Mouse (Mus musculus) neural tube, embryonic 12.5 days (tissue): ENCODE measurements around the gene Ankrd33. TPM values are rescaled to one million over a fixed set of nuclear protein-coding genes. Genes with fewer than 3 reads are reported as not detected.

Experiments
- ATAC-seq: fragments of 200-750 bp; cut with Nextera tagmentation; 2 replicates; pipeline ENCODE4 v1.8.0; 2017; ENCODE audit warnings: low read depth, mild to moderate bottlenecking, moderate TSS enrichment, moderate library complexity; ENCODE audit not compliant: low FRiP score
- H3K27ac ChIP-seq: fragments of 300-500 bp; sonication (generic); 2 replicates; pipeline ENCODE4 v1.5.1; 2016
- H3K27me3 ChIP-seq: fragments of 300-500 bp; sonication (generic); replicated peaks from 2 replicates; pipeline ENCODE4 v1.6.1; 2016; ENCODE audit warnings: mild to moderate bottlenecking
- H3K36me3 ChIP-seq: fragments of 300-500 bp; sonication (generic); 2 replicates; pipeline ENCODE4 v1.6.1; 2016; ENCODE audit warnings: mild to moderate bottlenecking
- H3K4me1 ChIP-seq: fragments of 300-500 bp; sonication (generic); 2 replicates; pipeline ENCODE4 v1.6.1; 2016
- H3K4me2 ChIP-seq: fragments of 300-500 bp; sonication (generic); replicated peaks from 2 replicates; pipeline ENCODE4 v1.6.1; 2016; ENCODE audit warnings: mild to moderate bottlenecking
- H3K4me3 ChIP-seq: fragments of 300-500 bp; sonication (generic); 2 replicates; pipeline ENCODE4 v1.5.1; 2016
- H3K9ac ChIP-seq: fragments of 300-500 bp; sonication (generic); 2 replicates; pipeline ENCODE4 v1.6.1; 2016; ENCODE audit warnings: mild to moderate bottlenecking
- H3K9me3 ChIP-seq: fragments of 300-500 bp; sonication (generic); 2 replicates; pipeline ENCODE4 v1.6.1; 2016; ENCODE audit warnings: mild to moderate bottlenecking
- WGBS: fragments of 180-500 bp; shearing (Covaris S2); methylation state at CpG from one replicate; pipeline ENCODE4 v1.1.7; 2016; 5-methylcytosine and 5-hydroxymethylcytosine counted together
- polyA plus RNA-seq: library from polyadenylated mRNA; unstranded; fragments of >200 nt; fragmentation: Nextera tagmentation; extraction: Ambion mirVana; gene quantifications from 2 replicates; pipeline ENCODE4 v1.2.1, GENCODE M21; 2016

Ankrd33 gene
- polyA plus RNA-seq, 1 experiment from 2014 or later, result not detected

- under 1% methylated on average over 26 of the region's 26 CpGs for WGBS
- Histone ChIP-seq H3K36me3 (no peaks in the 10 kb centered on the region), H3K27me3 (no peaks in the 10 kb centered on the region; the same call in 1 of the 2 replicates), H3K9ac (peak overlapping the region; percentile 98), H3K4me2 (peak overlapping the region; percentile 82), H3K9me3 (no peaks in the 10 kb centered on the region), H3K27ac (peak overlapping the region; percentile 94), H3K4me1 (peaks cover 68% of the 10 kb centered on the region), H3K4me3 (peak overlapping the region; percentile 88)
- ATAC-seq, result peak; percentile 76
Observed at GRCm38 (mm10) chr15:101076071-101077000, 39.2 kb upstream of the Ankrd33 start.

GRCm38 (mm10) chr15:101077001-101077812, 38.3 kb upstream of the Ankrd33 start:
- H3K27me3 ChIP-seq, result no peaks in the 10 kb centered on the region; the same call in 1 of the 2 replicates
- H3K4me2 ChIP-seq, result peak overlapping the region; percentile 82
- under 1% methylated on average over 34 of the region's 34 CpGs for WGBS
- H3K4me3 ChIP-seq, result peak overlapping the region; percentile 88
- H3K9ac ChIP-seq, result peak overlapping the region; percentile 98
- no peaks in the 10 kb centered on the region for H3K9me3 ChIP-seq
- peak overlapping the region; percentile 94 for H3K27ac ChIP-seq
- H3K36me3 ChIP-seq, result no peaks in the 10 kb centered on the region
- peaks cover 67% of the 10 kb centered on the region for H3K4me1 ChIP-seq
- peak; percentile 71 for ATAC-seq

GRCm38 (mm10) chr15:101077813-101078730, 37.5 kb upstream of the Ankrd33 start, which contains the start of gene Fignl2:
Gene Fignl2 (minus strand): TSS chr15:101078567.
- 1% methylated on average over 79 of the region's 96 CpGs for WGBS
- 0 out of 2 replicates have a peak, but pooled peaks have one; percentile 3 for ATAC-seq
- H3K4me1 ChIP-seq, result peaks cover 70% of the 10 kb centered on the region

DNA sequence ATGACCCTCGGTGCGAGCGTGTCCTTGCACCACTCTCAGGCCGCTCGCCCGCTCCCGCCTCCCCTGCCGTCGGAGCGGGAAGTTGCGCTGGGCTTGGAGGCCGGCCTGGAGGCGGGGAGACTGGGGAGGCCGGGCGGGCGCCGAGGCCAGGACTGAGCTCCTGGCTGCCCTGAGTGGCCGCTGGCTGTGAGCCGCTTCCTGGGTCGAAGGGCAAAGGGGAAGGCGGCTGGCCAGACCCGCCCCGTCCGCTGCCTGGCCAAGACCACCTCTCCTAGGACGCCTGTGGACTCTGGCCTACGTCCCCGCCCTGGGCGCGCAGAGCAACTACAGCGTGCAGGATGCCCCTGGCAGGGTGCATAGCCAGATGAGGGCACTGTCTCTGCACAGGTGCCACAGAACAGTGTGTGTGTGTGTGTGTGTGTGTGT, 36.8 kb upstream of the Ankrd33 start:
- 1% methylated on average over 30 of the region's 30 CpGs for WGBS
- no peak for ATAC-seq

More at GRCm38 (mm10) chr15:101077813-101078730, 37.5 kb upstream of the Ankrd33 start, which contains the start of gene Fignl2:
- no peaks in the 10 kb centered on the region for H3K36me3 ChIP-seq
- peak within 1 kb of the TSS; percentile 88 for H3K4me3 ChIP-seq
- no peaks in the 10 kb centered on the region; the same call in 1 of the 2 replicates for H3K27me3 ChIP-seq
- H3K27ac ChIP-seq, result peak within 1 kb of the TSS; percentile 94
- H3K9me3 ChIP-seq, result no peaks in the 10 kb centered on the region
- peak within 1 kb of the TSS; percentile 82 for H3K4me2 ChIP-seq
- peak within 1 kb of the TSS; percentile 98 for H3K9ac ChIP-seq

DNA sequence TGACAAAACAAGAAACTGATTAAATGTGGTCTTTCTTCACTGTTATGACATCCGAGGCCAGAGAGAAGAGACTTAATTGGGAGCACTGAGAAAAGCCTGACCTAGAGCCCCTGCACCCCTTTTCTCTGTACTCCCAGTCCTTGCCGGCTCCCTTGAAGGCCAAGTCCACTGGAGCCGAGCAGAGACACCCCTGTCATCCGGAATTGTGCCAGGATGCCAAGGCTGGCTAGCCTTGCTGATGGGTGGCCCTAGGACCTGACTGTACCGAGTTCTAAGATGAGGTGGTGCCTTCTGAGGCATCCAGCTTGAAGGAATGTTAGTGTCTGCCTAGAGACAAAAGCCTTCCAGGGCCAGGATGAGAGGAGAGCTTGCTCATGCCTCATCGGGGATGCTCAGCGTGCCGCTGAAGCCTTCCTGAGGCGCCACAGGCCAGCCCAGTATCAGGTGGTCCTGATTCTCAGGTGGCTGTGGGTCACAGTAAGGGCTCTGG, 35.5 kb upstream of the Ankrd33 start:
- no peak for ATAC-seq
- peaks cover 52% of the 10 kb centered on the region for H3K4me1 ChIP-seq
- no peak overlapping the region for H3K9ac ChIP-seq
- H3K36me3 ChIP-seq, result no peaks in the 10 kb centered on the region
- H3K9me3 ChIP-seq, result no peaks in the 10 kb centered on the region
- H3K27me3 ChIP-seq, result no peaks in the 10 kb centered on the region; the same call in 1 of the 2 replicates
- WGBS, result 70% methylated on average over 9 of the region's 9 CpGs
- no peak overlapping the region for H3K4me3 ChIP-seq
- H3K4me2 ChIP-seq, result no peak overlapping the region
- no peak overlapping the region for H3K27ac ChIP-seq

More for the DNA sequence above, 36.8 kb upstream of the Ankrd33 start:
- peak overlapping the region; percentile 88 for H3K4me3 ChIP-seq
- H3K9me3 ChIP-seq, result no peaks in the 10 kb centered on the region
- H3K9ac ChIP-seq, result peak overlapping the region; percentile 98
- H3K27ac ChIP-seq, result peak overlapping the region; percentile 65
- H3K4me1 ChIP-seq, result peaks cover 64% of the 10 kb centered on the region
- H3K36me3 ChIP-seq, result no peaks in the 10 kb centered on the region
- H3K4me2 ChIP-seq, result peak overlapping the region; percentile 82
- H3K27me3 ChIP-seq, result no peaks in the 10 kb centered on the region; the same call in 1 of the 2 replicates

- no peak overlapping the region for H3K4me2 ChIP-seq
- WGBS, result 56% methylated on average over 7 of the region's 7 CpGs
- H3K9me3 ChIP-seq, result no peaks in the 10 kb centered on the region
- no peak overlapping the region for H3K4me3 ChIP-seq
- no peaks in the 10 kb centered on the region for H3K36me3 ChIP-seq
- H3K27me3 ChIP-seq, result no peaks in the 10 kb centered on the region; the same call in 1 of the 2 replicates
- ATAC-seq, result no peak
- 0 out of 2 replicates have a peak overlapping the region, but pooled peaks have one; percentile 9 for H3K9ac ChIP-seq
- no peak overlapping the region for H3K27ac ChIP-seq
- peaks cover 42% of the 10 kb centered on the region for H3K4me1 ChIP-seq
Observed at GRCm38 (mm10) chr15:101081035-101081548, 34.5 kb upstream of the Ankrd33 start.

DNA sequence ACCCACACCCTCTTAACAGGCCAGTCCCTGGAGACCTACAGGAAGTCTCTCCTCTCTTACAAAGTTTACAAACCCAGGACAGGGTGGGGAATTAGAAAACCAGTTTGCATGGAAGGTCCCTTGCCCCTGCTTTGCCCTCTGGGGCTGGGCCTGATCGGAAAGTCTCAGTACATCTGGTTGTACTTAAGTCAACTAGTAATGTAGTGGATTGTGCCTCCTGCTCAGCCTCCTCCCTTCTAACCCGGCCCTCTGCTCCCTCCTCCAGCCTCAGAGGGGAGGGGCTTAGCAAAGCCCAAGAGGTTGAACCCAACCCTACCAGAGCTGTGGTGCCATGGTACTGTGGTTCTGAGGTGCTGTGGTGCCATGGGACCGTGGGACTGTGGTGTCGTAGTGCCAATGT, 33.3 kb upstream of the Ankrd33 start:
- no peak overlapping the region for H3K27ac ChIP-seq
- ATAC-seq, result no peak

DNA sequence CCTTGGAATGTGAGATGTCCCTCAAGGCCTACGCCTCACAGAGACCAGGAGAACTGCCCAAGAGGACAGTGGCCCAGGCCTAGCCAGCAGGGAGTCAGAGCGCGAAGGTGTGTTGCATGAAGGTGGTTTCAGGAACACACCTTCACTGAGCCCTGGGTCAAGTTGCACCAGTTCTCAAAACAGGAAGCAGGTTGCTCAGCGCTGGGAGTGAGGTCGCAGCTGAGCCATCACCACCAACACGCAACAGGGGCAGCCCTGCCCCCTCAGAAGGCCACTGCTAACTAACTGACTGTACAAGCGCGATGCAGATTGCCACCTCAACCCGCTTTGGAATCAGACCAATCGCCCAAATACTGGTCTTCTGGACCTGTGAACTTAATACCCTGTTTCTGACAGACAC, 31.1 kb upstream of the Ankrd33 start:
- WGBS, result 83% methylated on average over 10 of the region's 10 CpGs
- no peak for ATAC-seq
- H3K27ac ChIP-seq, result no peak overlapping the region

More for the DNA sequence above, 33.3 kb upstream of the Ankrd33 start:
- H3K4me2 ChIP-seq, result no peak overlapping the region
- H3K36me3 ChIP-seq, result no peaks in the 10 kb centered on the region
- H3K4me1 ChIP-seq, result peaks cover 31% of the 10 kb centered on the region
- no peaks in the 10 kb centered on the region; the same call in 1 of the 2 replicates for H3K27me3 ChIP-seq
- H3K9ac ChIP-seq, result no peak overlapping the region
- no peak overlapping the region for H3K4me3 ChIP-seq
- no peaks in the 10 kb centered on the region for H3K9me3 ChIP-seq
- WGBS, result 48% methylated on average over 4 of the region's 4 CpGs

DNA sequence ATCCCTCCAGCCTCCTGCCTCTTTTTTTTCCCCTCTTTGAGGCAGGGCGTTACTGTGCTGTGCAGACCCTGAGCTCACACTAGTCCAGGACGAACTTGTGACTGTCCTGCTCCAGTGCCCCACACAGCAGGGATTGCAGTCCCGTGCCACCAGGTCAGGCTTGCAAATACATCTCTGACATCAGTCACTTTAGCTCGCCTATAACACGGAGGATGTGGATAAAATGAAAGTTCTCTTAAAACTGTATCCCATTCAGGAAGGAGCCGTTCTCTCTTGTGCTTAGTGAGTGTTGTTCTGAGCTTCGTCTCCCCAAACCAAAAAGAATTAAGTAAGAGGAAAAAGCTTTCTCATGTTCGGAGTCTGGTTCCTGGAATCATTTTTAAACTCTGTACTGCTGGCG, 29.1 kb upstream of the Ankrd33 start:
- no peaks in the 10 kb centered on the region for H3K36me3 ChIP-seq
- H3K27ac ChIP-seq, result no peak overlapping the region
- no peaks in the 10 kb centered on the region for H3K9me3 ChIP-seq
- 73% methylated on average over 9 of the region's 9 CpGs for WGBS
- no peak overlapping the region for H3K4me3 ChIP-seq
- ATAC-seq, result no peak
- H3K27me3 ChIP-seq, result peaks cover 4% of the 10 kb centered on the region; the same call in 1 of the 2 replicates
- no peak overlapping the region for H3K4me2 ChIP-seq
- H3K4me1 ChIP-seq, result peaks cover 16% of the 10 kb centered on the region
- H3K9ac ChIP-seq, result no peak overlapping the region

More for the DNA sequence above, 31.1 kb upstream of the Ankrd33 start:
- H3K4me3 ChIP-seq, result no peak overlapping the region
- H3K9me3 ChIP-seq, result no peaks in the 10 kb centered on the region
- H3K9ac ChIP-seq, result no peak overlapping the region
- no peaks in the 10 kb centered on the region for H3K36me3 ChIP-seq
- no peaks in the 10 kb centered on the region for H3K27me3 ChIP-seq
- H3K4me2 ChIP-seq, result no peak overlapping the region
- H3K4me1 ChIP-seq, result peaks cover 25% of the 10 kb centered on the region

DNA sequence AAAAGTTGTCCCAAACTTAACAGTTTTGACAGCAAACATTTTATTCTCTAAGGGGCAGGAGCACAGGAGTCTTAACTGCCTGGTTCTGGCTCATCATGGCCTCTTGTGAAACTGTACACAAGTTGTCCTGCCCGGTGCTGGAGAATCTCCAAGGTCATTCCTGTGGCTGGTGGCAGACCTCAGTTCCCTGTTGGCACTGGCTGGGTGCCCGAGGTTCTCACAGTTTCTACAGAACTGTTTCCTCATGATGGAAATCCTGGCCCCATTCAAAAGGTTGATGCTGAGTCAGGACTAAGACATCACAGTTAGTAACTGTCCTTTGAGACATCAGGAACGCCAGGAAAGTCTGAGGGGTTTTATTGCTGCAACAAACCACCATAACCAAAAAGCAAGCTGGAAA, 28.6 kb upstream of the Ankrd33 start:
- Histone ChIP-seq H3K4me2 (no peak overlapping the region), H3K27ac (no peak overlapping the region), H3K36me3 (no peaks in the 10 kb centered on the region), H3K4me1 (peaks cover 14% of the 10 kb centered on the region), H3K9ac (no peak overlapping the region), H3K27me3 (peaks cover 7% of the 10 kb centered on the region; the same call in 1 of the 2 replicates), H3K4me3 (no peak overlapping the region), H3K9me3 (no peaks in the 10 kb centered on the region)
- 71% methylated on average over 3 of the region's 3 CpGs for WGBS
- no peak for ATAC-seq

GRCm38 (mm10) chr15:101088291-101088690, 27.3 kb upstream of the Ankrd33 start:
- no peak overlapping the region for H3K27ac ChIP-seq
- ATAC-seq, result no peak
- H3K4me3 ChIP-seq, result no peak overlapping the region
- no peaks in the 10 kb centered on the region for H3K36me3 ChIP-seq
- peaks cover 10% of the 10 kb centered on the region; the same call in 1 of the 2 replicates for H3K27me3 ChIP-seq
- H3K4me2 ChIP-seq, result no peak overlapping the region
- WGBS, result 50% methylated on average over 4 of the region's 4 CpGs
- peaks cover 23% of the 10 kb centered on the region for H3K4me1 ChIP-seq
- H3K9me3 ChIP-seq, result no peaks in the 10 kb centered on the region
- no peak overlapping the region for H3K9ac ChIP-seq
